Mouse (Mus musculus) small intestine, adult 2 months (tissue): Measurements from ENCODE around the gene Nol10.

ENCODE experiments used
- CTCF ChIP-seq: fragments of 200-500 bp; IDR thresholded peaks from 2 replicates; pipeline ENCODE4 v1.5.1; 2012; ENCODE audit warnings: low read depth, mild to moderate bottlenecking, control low read depth, inconsistent platforms, low read length, moderate library complexity, mixed read lengths; ENCODE audit not compliant: insufficient replicate concordance, insufficient read length; ENCODE audit errors: extremely low read depth
- POLR2A ChIP-seq: fragments of 200-500 bp; IDR thresholded peaks from 2 replicates; pipeline ENCODE4 v1.6.1; 2012; ENCODE audit warnings: low read depth, mild to moderate bottlenecking, control low read depth, inconsistent platforms, low read length, moderate library complexity

DNA sequence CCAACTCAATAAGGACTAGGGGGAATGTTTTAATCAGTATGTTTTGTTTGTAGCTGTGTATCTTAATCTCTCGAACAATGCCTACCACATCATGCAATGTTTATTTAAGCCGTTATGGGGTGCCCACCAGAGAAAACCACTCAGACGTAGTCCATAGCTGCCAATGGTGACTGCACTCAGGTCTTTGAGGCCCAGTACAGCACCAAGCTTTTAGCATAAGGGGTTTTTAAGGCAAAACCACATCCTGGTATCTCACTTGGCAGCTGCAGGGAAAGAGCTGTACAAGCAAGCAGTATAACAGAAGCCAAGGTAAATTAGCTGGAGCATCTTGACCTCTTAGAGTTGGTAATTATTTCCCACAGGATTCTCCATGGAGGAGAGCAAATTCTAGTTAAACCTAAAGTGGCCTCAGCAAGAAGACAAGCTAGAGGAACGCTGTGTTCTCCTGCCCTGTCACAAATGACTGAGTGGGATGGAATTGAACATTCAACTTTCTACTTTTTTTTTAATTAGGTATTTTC, 83.6 kb downstream of the Nol10 start:
- no peak for TF ChIP-seq CTCF
- TF ChIP-seq POLR2A = no peak
